Mouse (Mus musculus): ENCODE results near the gene Med12l. TPM values are rescaled to one million over a fixed set of nuclear protein-coding genes. Genes with fewer than 3 reads are reported as not detected.

Gene Med12l
- polyA plus RNA-seq, 1 experiment, result 0.01 TPM

- no peak for TF ChIP-seq GATA1 (IDR thresholded peaks at IDR 0.05; ENCODE audit: low read length)
Observed at GRCm38 (mm10) chr3:59181134-59181533, 175.5 kb downstream of the Med12l start.

- TF ChIP-seq GATA1 (IDR thresholded peaks at IDR 0.05; ENCODE audit: low read length), result no peak
Observed at GRCm38 (mm10) chr3:59182129-59182528, 176.5 kb downstream of the Med12l start.

- TF ChIP-seq GATA1 (IDR thresholded peaks at IDR 0.05; ENCODE audit: low read length), result no peak
Observed at GRCm38 (mm10) chr3:59185662-59186061, 180.0 kb downstream of the Med12l start.

- TF ChIP-seq GATA1 (IDR thresholded peaks at IDR 0.05; ENCODE audit: low read length), result no peak
Observed at GRCm38 (mm10) chr3:59187336-59187735, 181.7 kb downstream of the Med12l start.

- no peak for TF ChIP-seq GATA1 (IDR thresholded peaks at IDR 0.05; ENCODE audit: low read length)
Observed at GRCm38 (mm10) chr3:59191674-59192073, 186.0 kb downstream of the Med12l start.

- no peak for TF ChIP-seq GATA1 (IDR thresholded peaks at IDR 0.05; ENCODE audit: low read length)
Observed at GRCm38 (mm10) chr3:59194099-59194498, 188.5 kb downstream of the Med12l start.

- TF ChIP-seq GATA1 (IDR thresholded peaks at IDR 0.05; ENCODE audit: low read length), result no peak
Observed at GRCm38 (mm10) chr3:59194938-59195337, 189.3 kb downstream of the Med12l start, which contains the start of gene Gpr87. Gene Gpr87, minus strand, starts transcription at chr3:59195104.

- no peak for TF ChIP-seq GATA1 (IDR thresholded peaks at IDR 0.05; ENCODE audit: low read length)
Observed at GRCm38 (mm10) chr3:59197329-59197948, 191.8 kb downstream of the Med12l start.

GRCm38 (mm10) chr3:59203802-59204520, 198.3 kb downstream of the Med12l start:
- no peak for TF ChIP-seq GATA1 (IDR thresholded peaks at IDR 0.05; ENCODE audit: low read length)

- TF ChIP-seq GATA1 (IDR thresholded peaks at IDR 0.05; ENCODE audit: low read length), result no peak
Observed at GRCm38 (mm10) chr3:59204719-59205503, 199.3 kb downstream of the Med12l start.

GRCm38 (mm10) chr3:59205941-59206340, 200.3 kb downstream of the Med12l start:
- no peak for TF ChIP-seq GATA1 (IDR thresholded peaks at IDR 0.05; ENCODE audit: low read length)

- TF ChIP-seq GATA1 (IDR thresholded peaks at IDR 0.05; ENCODE audit: low read length), result no peak
Observed at GRCm38 (mm10) chr3:59208650-59209548, 203.3 kb downstream of the Med12l start.

- TF ChIP-seq GATA1 (IDR thresholded peaks at IDR 0.05; ENCODE audit: low read length), result no peak
Observed at GRCm38 (mm10) chr3:59210089-59210488, 204.5 kb downstream of the Med12l start.

- no peak for TF ChIP-seq GATA1 (IDR thresholded peaks at IDR 0.05; ENCODE audit: low read length)
Observed at GRCm38 (mm10) chr3:59210727-59211126, 205.1 kb downstream of the Med12l start, which contains the start of gene P2ry13. Gene P2ry13, minus strand, starts transcription at chr3:59210882.

GRCm38 (mm10) chr3:59211784-59212183, 206.2 kb downstream of the Med12l start:
- TF ChIP-seq GATA1 (IDR thresholded peaks at IDR 0.05; ENCODE audit: low read length), result no peak

Data from G1E-ER4 (cell line).